Mouse (Mus musculus) Muller cell, postnatal 12 days (primary cell): ENCODE results near the gene Zfp994.
"Not testable (repeated sequence)": the region's sequence is repeated elsewhere in the genome, so short reads cannot be mapped to it uniquely, and the experiment has no call there.

Source experiments
- DNase-seq: peaks from one replicate; pipeline ENCODE4 v3.0.0-alpha.2; 2015; ENCODE audit errors: inconsistent ontology term

Gene Zfp994

DNA sequence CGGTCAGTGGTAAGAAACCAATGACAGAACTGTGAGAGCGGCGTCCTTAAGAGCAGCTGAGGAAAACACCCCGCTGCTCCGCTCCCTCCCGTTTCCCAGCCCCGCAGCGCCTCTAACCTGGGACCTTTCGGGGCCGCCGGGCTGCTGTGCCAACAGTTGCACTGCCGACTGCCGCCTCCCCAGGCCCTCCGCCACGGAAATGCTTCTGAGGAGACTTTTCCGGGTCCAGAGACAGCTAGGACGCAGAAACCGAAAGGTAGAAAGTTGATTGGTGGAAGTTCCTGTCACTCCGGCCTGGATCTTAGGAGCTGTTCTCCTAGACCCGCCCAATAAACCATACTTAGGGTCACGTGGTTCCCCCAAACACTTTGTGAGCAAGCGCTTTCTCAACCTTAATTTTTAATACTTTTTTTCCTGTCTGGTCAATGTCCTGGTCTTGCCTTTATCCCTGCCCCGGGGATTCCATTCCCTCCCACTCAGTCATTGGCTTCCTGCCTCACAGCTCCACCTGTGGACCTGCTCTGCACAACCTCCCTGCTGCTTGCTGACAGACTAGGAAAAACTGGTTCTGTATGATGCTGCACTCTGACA, at the start of gene Zfp994:
Gene Zfp994, minus strand, starts transcription at position 195 of the 591 bp plus-strand sequence.
- peak; percentile 93 for DNase-seq

DNA sequence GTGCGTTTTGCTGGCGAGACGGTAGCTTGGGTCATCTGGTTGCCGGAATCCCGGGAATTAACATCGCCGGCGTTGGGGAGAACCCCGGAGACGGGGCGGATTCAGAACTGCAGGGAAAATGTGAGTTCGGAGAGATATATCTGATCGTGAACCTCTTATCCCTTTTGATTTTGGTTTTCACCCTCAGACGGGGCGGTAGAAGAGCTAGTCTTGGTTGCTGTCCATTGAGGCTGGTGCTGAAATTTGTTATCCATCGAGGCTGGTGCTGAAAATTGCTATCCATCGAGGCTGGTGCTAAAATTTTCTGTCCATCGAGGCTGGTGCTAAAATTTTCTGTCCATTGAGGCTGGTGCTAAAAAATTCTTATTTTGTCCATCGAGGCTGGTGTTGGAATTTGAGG, 5.3 kb upstream of the Zfp994 start:
- DNase-seq = not testable (repeated sequence)

DNA sequence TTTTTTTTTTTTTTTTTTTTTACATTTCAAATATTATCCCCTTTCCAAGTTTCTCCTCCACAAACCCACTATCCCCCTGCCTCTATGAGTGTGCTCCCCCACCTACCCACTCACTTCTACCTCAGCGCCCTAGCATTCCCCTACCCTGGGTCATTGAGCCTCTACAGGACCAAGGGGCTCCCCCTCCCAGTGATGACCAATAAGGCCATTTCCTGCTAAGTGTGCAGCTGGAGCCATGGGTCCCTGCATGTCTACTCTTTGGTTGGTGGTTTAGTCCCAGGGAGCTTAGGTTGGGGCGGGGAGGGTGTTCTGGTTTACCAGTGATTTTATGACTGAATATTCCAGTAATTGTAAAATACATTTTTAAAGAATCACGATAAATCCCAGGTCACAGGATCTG, 401 bp downstream of the Zfp994 start:
- DNase-seq = peak; percentile 11

DNA sequence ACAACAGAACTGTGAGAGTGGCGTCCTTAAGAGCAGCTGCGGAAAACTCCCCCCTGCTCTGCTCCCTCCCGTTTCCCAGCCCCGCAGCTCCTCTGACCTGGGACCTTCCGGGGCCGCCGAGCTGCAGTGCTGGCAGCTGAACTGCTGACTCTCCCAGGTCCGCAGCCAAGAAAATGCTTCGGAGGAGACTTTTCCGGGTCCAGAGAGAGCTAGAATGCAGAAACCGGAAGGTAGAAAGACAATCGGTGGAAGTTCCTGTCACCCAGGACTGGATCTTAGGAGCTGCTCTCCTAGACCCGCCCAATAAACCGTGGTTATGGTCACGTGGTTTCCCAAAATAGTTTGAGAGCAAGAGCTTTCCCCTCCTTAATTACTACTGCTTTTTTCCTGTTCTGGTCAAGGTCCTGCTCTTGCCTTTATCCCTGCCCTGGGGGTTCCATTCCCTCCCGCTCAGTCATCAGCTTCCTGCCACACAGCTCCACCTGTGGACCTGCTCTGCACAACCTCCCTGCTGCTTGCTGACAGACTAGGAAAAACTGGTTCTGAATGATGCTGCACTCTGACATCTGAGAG, 59.6 kb downstream of the Zfp994 start, which contains the start of gene Zfp947:
Gene Zfp947, minus strand, starts transcription at position 469 of the 573 bp plus-strand sequence.
- peak; percentile 50 for DNase-seq

DNA sequence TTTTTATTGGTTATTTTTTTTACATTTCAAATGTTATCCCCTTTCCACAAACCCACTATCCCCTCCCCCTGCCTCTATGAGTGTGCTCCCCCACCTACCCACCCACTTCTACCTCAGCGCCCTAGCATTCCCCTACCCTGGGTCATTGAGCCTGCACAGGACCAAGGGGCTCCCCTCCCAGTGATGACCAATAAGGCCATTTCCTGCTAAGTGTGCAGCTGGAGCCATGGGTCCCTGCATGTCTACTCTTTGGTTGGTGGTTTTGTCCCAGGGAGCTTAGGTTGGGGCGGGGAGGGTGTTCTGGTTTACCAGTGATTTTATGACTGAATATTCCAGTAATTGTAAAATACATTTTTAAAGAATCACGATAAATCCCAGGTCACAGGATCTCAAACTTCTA, 60.1 kb downstream of the Zfp994 start:
- DNase-seq = peak; percentile 3

DNA sequence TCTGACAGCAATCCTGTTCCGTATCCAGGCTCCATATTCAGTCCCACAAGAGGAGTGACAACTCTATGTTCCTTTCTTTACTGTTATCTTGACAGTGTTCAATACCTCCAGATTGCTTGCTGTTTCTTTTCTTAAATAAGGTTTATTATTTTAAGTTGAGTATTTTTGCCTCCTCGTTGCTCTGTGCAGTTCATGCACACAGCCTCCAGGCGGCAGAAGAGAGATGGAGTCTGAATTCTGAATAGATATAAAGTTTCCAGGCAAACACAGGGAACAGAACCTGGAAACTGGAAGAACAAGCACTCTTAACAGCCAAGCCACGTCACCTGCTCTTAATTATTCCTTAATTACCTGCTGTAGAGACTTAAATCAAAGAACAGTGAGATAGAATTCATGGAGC, 71.5 kb downstream of the Zfp994 start:
- not testable (repeated sequence) for DNase-seq
